Mouse (Mus musculus): Measurements from ENCODE around the gene Prelid3b. TPM values are rescaled to one million over a fixed set of nuclear protein-coding genes. Genes with fewer than 3 reads are reported as not detected.

Gene Prelid3b
- polyA plus RNA-seq (2014; fragmentation: Nextera tagmentation; extraction: Ambion mirVana), result 131 and 134 TPM in 2 replicates

DNA sequence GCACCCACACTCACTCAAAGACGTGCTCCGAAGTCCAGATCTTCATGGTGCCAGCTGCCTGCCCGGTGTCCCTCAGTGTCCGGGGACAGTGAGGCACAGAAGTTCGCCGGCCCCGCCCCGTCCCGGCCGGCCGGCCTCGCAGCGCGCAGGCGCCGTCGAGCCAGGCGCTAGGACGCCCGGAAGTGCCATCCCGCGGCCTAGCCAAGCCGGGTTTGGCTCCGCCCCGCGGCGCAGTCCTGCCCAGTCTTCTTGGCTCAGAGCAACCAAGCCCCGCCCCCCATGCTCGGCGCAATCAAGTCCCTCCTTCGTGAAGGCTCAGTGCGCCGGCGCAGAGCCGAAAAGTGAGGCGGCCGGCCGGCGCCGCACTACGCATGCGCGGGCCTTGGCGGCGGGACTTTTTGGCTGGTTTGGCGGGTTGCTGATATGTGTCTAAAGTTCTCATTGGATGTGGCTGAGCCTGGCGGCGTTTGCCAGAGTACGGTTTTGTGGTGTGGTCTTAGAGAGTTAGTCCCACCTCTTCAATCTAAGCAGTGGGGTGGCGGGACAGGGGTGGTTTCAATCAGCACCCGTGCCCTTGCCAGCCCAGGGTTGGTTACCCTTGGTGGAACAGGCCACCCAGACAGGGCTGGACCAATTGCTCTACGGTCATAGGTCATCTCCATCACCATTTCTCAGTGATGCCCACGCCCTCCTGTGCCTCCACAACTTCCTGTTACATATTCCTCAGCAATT lies at the start of gene Prelid3b:
TSS of gene Prelid3b (minus strand) at position 264 of the 732 bp plus-strand sequence.
- H3K36me3 ChIP-seq (replicated peaks; ENCODE audit: control insufficient read depth, insufficient read depth, low read depth, low read length), result no peaks in the 10 kb centered on the region; the same call in 1 of the 2 replicates
- peak within 1 kb of the TSS; percentile 74 for H3K4me2 ChIP-seq (ENCODE audit: low read depth, low read length)
- DNase-seq (ENCODE audit: low spot score) (peak; percentile 99), ATAC-seq (replicated peaks; ENCODE audit: insufficient number of reproducible peaks, low FRiP score, low TSS enrichment, low read depth) (peak; percentile 97)
- peak within 1 kb of the TSS; percentile 74 for H3K4me3 ChIP-seq (ENCODE audit: low read depth, low read length)
- WGBS, result under 1% methylated on average over 41 of the region's 53 CpGs
- H3K4me1 ChIP-seq (ENCODE audit: control insufficient read depth, insufficient read depth, low read length), result no peaks in the 10 kb centered on the region
- peak within 1 kb of the TSS; percentile 84 for H3K9ac ChIP-seq (replicated peaks; ENCODE audit: low read length)
- peak within 1 kb of the TSS; percentile 47 for H3K27ac ChIP-seq (replicated peaks; ENCODE audit: low read depth, low read length)
- no peaks in the 10 kb centered on the region for H3K27me3 ChIP-seq (ENCODE audit: control insufficient read depth, insufficient read depth, low read length)
- no peaks in the 10 kb centered on the region for H3K9me3 ChIP-seq (replicated peaks; ENCODE audit: control insufficient read depth, low read length)

- Histone ChIP-seq H3K4me1 (ENCODE audit: control insufficient read depth, insufficient read depth, low read length) (no peaks in the 10 kb centered on the region), H3K36me3 (replicated peaks; ENCODE audit: control insufficient read depth, insufficient read depth, low read depth, low read length) (no peaks in the 10 kb centered on the region), H3K4me2 (ENCODE audit: low read depth, low read length) (no peak overlapping the region), H3K9me3 (replicated peaks; ENCODE audit: control insufficient read depth, low read length) (no peaks in the 10 kb centered on the region), H3K4me3 (ENCODE audit: low read depth, low read length) (no peak overlapping the region), H3K9ac (replicated peaks; ENCODE audit: low read length) (no peak overlapping the region), H3K27ac (replicated peaks; ENCODE audit: low read depth, low read length) (no peak overlapping the region), H3K27me3 (ENCODE audit: control insufficient read depth, insufficient read depth, low read length) (no peaks in the 10 kb centered on the region)
- ATAC-seq (replicated peaks; ENCODE audit: insufficient number of reproducible peaks, low FRiP score, low TSS enrichment, low read depth) (no peak), DNase-seq (ENCODE audit: low spot score) (no peak)
- WGBS, result 94% methylated on average over 3 of the region's 3 CpGs
These were observed 49.3 kb upstream of the Prelid3b start for GRCm38 (mm10) chr2:174522134-174522533.

- Histone ChIP-seq H3K4me1 (ENCODE audit: control insufficient read depth, insufficient read depth, low read length) (no peaks in the 10 kb centered on the region), H3K36me3 (replicated peaks; ENCODE audit: control insufficient read depth, insufficient read depth, low read depth, low read length) (no peaks in the 10 kb centered on the region), H3K9ac (replicated peaks; ENCODE audit: low read length) (0 out of 2 replicates have a peak overlapping the region, but pooled peaks have one; percentile 9), H3K27me3 (ENCODE audit: control insufficient read depth, insufficient read depth, low read length) (no peaks in the 10 kb centered on the region), H3K9me3 (replicated peaks; ENCODE audit: control insufficient read depth, low read length) (no peaks in the 10 kb centered on the region), H3K27ac (replicated peaks; ENCODE audit: low read depth, low read length) (no peak overlapping the region), H3K4me3 (ENCODE audit: low read depth, low read length) (no peak overlapping the region), H3K4me2 (ENCODE audit: low read depth, low read length) (no peak overlapping the region)
- 69% methylated on average over 8 of the region's 8 CpGs for WGBS
- ATAC-seq (replicated peaks; ENCODE audit: insufficient number of reproducible peaks, low FRiP score, low TSS enrichment, low read depth), result no peak
- no peak for DNase-seq (ENCODE audit: low spot score)
These were observed 44.5 kb upstream of the Prelid3b start for GRCm38 (mm10) chr2:174517141-174518079.

GRCm38 (mm10) chr2:174514887-174515286 lies 42.0 kb upstream of the Prelid3b start:
- Histone ChIP-seq H3K4me3 (ENCODE audit: low read depth, low read length) (no peak overlapping the region), H3K27ac (replicated peaks; ENCODE audit: low read depth, low read length) (no peak overlapping the region), H3K4me1 (ENCODE audit: control insufficient read depth, insufficient read depth, low read length) (no peaks in the 10 kb centered on the region), H3K9me3 (replicated peaks; ENCODE audit: control insufficient read depth, low read length) (no peaks in the 10 kb centered on the region), H3K27me3 (ENCODE audit: control insufficient read depth, insufficient read depth, low read length) (no peaks in the 10 kb centered on the region), H3K36me3 (replicated peaks; ENCODE audit: control insufficient read depth, insufficient read depth, low read depth, low read length) (no peaks in the 10 kb centered on the region), H3K9ac (replicated peaks; ENCODE audit: low read length) (no peak overlapping the region), H3K4me2 (ENCODE audit: low read depth, low read length) (no peak overlapping the region)
- WGBS, result 81% methylated on average over 4 of the region's 4 CpGs
- DNase-seq (ENCODE audit: low spot score) (no peak), ATAC-seq (replicated peaks; ENCODE audit: insufficient number of reproducible peaks, low FRiP score, low TSS enrichment, low read depth) (no peak)

DNA sequence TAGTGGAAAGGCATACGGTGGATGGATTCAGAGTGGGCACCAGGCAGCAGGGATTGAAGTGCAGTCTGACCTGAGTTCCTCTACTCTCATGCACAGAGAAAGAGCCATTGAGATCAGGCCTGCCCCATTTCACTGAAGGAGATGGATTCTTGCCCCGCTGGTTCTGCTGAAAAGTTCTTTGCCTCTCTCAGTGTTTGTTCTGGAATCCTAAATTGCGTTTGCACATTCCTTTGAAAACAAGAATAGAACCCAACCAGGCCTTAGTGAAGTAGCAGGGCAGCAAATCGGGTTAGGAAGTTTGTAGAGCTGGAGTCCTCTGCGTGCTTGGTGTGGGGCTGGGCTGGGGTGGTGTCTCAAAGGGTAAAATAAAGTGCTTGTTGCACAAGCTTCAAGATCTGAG lies 40.9 kb upstream of the Prelid3b start:
- Histone ChIP-seq H3K4me1 (ENCODE audit: control insufficient read depth, insufficient read depth, low read length) (no peaks in the 10 kb centered on the region), H3K9ac (replicated peaks; ENCODE audit: low read length) (no peak overlapping the region), H3K27me3 (ENCODE audit: control insufficient read depth, insufficient read depth, low read length) (no peaks in the 10 kb centered on the region), H3K9me3 (replicated peaks; ENCODE audit: control insufficient read depth, low read length) (no peaks in the 10 kb centered on the region), H3K27ac (replicated peaks; ENCODE audit: low read depth, low read length) (no peak overlapping the region), H3K36me3 (replicated peaks; ENCODE audit: control insufficient read depth, insufficient read depth, low read depth, low read length) (no peaks in the 10 kb centered on the region), H3K4me2 (ENCODE audit: low read depth, low read length) (no peak overlapping the region), H3K4me3 (ENCODE audit: low read depth, low read length) (no peak overlapping the region)
- 80% methylated on average over 5 of the region's 5 CpGs for WGBS
- no peak for ATAC-seq (replicated peaks; ENCODE audit: insufficient number of reproducible peaks, low FRiP score, low TSS enrichment, low read depth)
- no peak for DNase-seq (ENCODE audit: low spot score)

- Histone ChIP-seq H3K9me3 (replicated peaks; ENCODE audit: control insufficient read depth, low read length) (no peaks in the 10 kb centered on the region), H3K9ac (replicated peaks; ENCODE audit: low read length) (no peak overlapping the region), H3K36me3 (replicated peaks; ENCODE audit: control insufficient read depth, insufficient read depth, low read depth, low read length) (no peaks in the 10 kb centered on the region), H3K4me3 (ENCODE audit: low read depth, low read length) (no peak overlapping the region), H3K27ac (replicated peaks; ENCODE audit: low read depth, low read length) (no peak overlapping the region), H3K27me3 (ENCODE audit: control insufficient read depth, insufficient read depth, low read length) (no peaks in the 10 kb centered on the region), H3K4me1 (ENCODE audit: control insufficient read depth, insufficient read depth, low read length) (no peaks in the 10 kb centered on the region), H3K4me2 (ENCODE audit: low read depth, low read length) (no peak overlapping the region)
- WGBS, result 89% methylated on average over 8 of the region's 8 CpGs
- ATAC-seq (replicated peaks; ENCODE audit: insufficient number of reproducible peaks, low FRiP score, low TSS enrichment, low read depth), result no peak
- no peak for DNase-seq (ENCODE audit: low spot score)
These were observed 36.9 kb upstream of the Prelid3b start for GRCm38 (mm10) chr2:174509825-174510224.

DNA sequence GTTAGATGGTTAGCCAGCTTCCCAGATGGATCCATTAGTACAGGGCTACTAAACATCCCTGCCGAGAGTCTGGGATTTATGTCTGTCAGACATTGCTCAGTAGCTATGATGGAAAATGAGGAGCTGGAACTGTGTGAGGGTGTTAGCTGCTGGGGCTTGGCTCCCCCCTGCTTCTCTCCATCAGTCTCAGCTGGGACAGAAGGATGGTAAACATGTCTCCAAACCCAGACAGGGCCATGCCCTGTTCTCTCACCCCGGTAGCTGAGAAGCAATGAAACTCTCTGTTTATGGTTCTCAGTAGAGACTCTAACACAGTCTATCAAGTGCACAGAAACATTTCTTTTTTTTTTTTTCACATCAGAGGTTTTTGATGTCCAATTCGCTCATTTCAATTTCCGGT lies 35.1 kb upstream of the Prelid3b start:
- 89% methylated on average over 4 of the region's 4 CpGs for WGBS
- Histone ChIP-seq H3K36me3 (replicated peaks; ENCODE audit: control insufficient read depth, insufficient read depth, low read depth, low read length) (no peaks in the 10 kb centered on the region), H3K4me3 (ENCODE audit: low read depth, low read length) (no peak overlapping the region), H3K9me3 (replicated peaks; ENCODE audit: control insufficient read depth, low read length) (no peaks in the 10 kb centered on the region), H3K4me1 (ENCODE audit: control insufficient read depth, insufficient read depth, low read length) (no peaks in the 10 kb centered on the region), H3K27me3 (ENCODE audit: control insufficient read depth, insufficient read depth, low read length) (no peaks in the 10 kb centered on the region), H3K9ac (replicated peaks; ENCODE audit: low read length) (no peak overlapping the region), H3K4me2 (ENCODE audit: low read depth, low read length) (no peak overlapping the region), H3K27ac (replicated peaks; ENCODE audit: low read depth, low read length) (no peak overlapping the region)
- no peak for DNase-seq (ENCODE audit: low spot score)
- no peak for ATAC-seq (replicated peaks; ENCODE audit: insufficient number of reproducible peaks, low FRiP score, low TSS enrichment, low read depth)

All from embryonic facial prominence, embryonic 11.5 days (tissue).